Mouse (Mus musculus): ENCODE data around the gene Olfr378. TPM values are rescaled to one million over a fixed set of nuclear protein-coding genes. Genes with fewer than 3 reads are reported as not detected.

Gene Olfr378
- not detected for total RNA-seq (2021)
- long read RNA-seq, experiment 1: 0 reads
- long read RNA-seq, experiment 2: 0 reads

GRCm38 (mm10) chr11:73428377-73428776 lies at the start of gene Olfr378:
TSS of gene Olfr378 (minus strand) at chr11:73428477.
- DNase-seq: no peak

GRCm38 (mm10) chr11:73457408-73457807 lies 29.1 kb upstream of the Olfr378 start, which contains the start of gene Olfr380:
TSS of gene Olfr380 (minus strand) at chr11:73457508.
- no peak for DNase-seq

- DNase-seq: no peak
These were observed 28.8 kb downstream of the Olfr378 start, which contains the start of gene Olfr1 for GRCm38 (mm10) chr11:73399514-73399913. TSS of gene Olfr1 (minus strand) at chr11:73399614.

GRCm38 (mm10) chr11:73395374-73395773 lies 32.9 kb downstream of the Olfr378 start:
- DNase-seq: no peak

Other genes with a start within 250 kb of the Olfr378 start
- gene Ctns, start 229.4 kb downstream of the Olfr378 start, total RNA-seq (2021): 10 to 100 TPM in 1 of 2 experiments, 1 to 10 TPM in 1; 9.4 to 12.1 TPM
- 1 to 10 TPM; 1.9 TPM for gene Shpk, start 229.0 kb downstream of the Olfr378 start, total RNA-seq (2021)
- under 1 TPM in 1 of 2 experiments, not detected in 1; 0.16 TPM for gene Trpv1, start 194.2 kb downstream of the Olfr378 start, total RNA-seq (2021)
- under 1 TPM; 0.05 to 0.07 TPM for gene Trpv3, start 161.1 kb downstream of the Olfr378 start, total RNA-seq (2021)
- 1 to 10 TPM; 1.5 to 2.2 TPM for gene Aspa, start 98.9 kb downstream of the Olfr378 start, total RNA-seq (2021)
- not detected for gene Gm49340, start 98.7 kb downstream of the Olfr378 start, total RNA-seq (2021)
- gene Spata22, start 98.7 kb downstream of the Olfr378 start, total RNA-seq (2021): not detected
- not detected for gene Olfr20, start 77.7 kb downstream of the Olfr378 start, total RNA-seq (2021)
- gene Olfr376, start 57.2 kb downstream of the Olfr378 start, total RNA-seq (2021): not detected
- gene Olfr1, start 28.9 kb downstream of the Olfr378 start, total RNA-seq (2021): not detected
- not detected for gene Olfr380, start 29.0 kb upstream of the Olfr378 start, total RNA-seq (2021)
- not detected for gene Olfr381, start 63.1 kb upstream of the Olfr378 start, total RNA-seq (2021)
- gene Olfr382, start 88.7 kb upstream of the Olfr378 start, total RNA-seq (2021): not detected
- not detected for gene Olfr385, start 164.5 kb upstream of the Olfr378 start, total RNA-seq (2021)
- gene Olfr384, start 170.1 kb upstream of the Olfr378 start, total RNA-seq (2021): not detected